Mouse (Mus musculus): ENCODE results near the gene Gm20403. TPM values are rescaled to one million over a fixed set of nuclear protein-coding genes. Genes with fewer than 3 reads are reported as not detected.

Gm20403 gene
- total and polyA plus RNA-seq, 3 experiments, result not detected

- no peaks in the 10 kb centered on the region for H3K9me3 ChIP-seq (replicated peaks; ENCODE audit: insufficient read depth, low read length)
- no peak for TF ChIP-seq TAL1 (IDR thresholded peaks at IDR 0.05; ENCODE audit: low read length)
- TF ChIP-seq TCF12 (IDR thresholded peaks at IDR 0.05; ENCODE audit: low read depth, low read length), result no peak
- no peak for TF ChIP-seq NRF1 (IDR thresholded peaks at IDR 0.05; ENCODE audit: insufficient read depth, low read depth, low read length, poor library complexity, severe bottlenecking)
- no peak for TF ChIP-seq NELFE (IDR thresholded peaks at IDR 0.05; ENCODE audit: low read depth, low read length)
- TF ChIP-seq E2F4 (IDR thresholded peaks at IDR 0.05; ENCODE audit: borderline replicate concordance, low read depth, low read length), result no peak
- no peak for TF ChIP-seq SIN3A (IDR thresholded peaks at IDR 0.05; ENCODE audit: low read length)
- TF ChIP-seq POLR2A (IDR thresholded peaks at IDR 0.05; ENCODE audit: control insufficient read depth in 1 of 2, insufficient read depth in 1 of 2, low read depth in 1 of 2, low read length in 2 of 2, poor library complexity in 1 of 2), result no peak
- no peak for TF ChIP-seq USF1 (IDR thresholded peaks at IDR 0.05; ENCODE audit: low read depth, low read length)
- TF ChIP-seq ZMIZ1 (IDR thresholded peaks at IDR 0.05; ENCODE audit: low read depth, low read length), result no peak
- no peak for TF ChIP-seq EP300 (IDR thresholded peaks at IDR 0.05; ENCODE audit: low read depth in 1 of 2, low read length in 2 of 2)
- no peak for TF ChIP-seq ZNF384 (IDR thresholded peaks at IDR 0.05; ENCODE audit: low read depth, low read length)
- TF ChIP-seq ZC3H11A (IDR thresholded peaks at IDR 0.05; ENCODE audit: low read depth, low read length), result no peak
- TF ChIP-seq ZKSCAN1 (IDR thresholded peaks at IDR 0.05; ENCODE audit: low read depth, low read length), result no peak
- no peak for TF ChIP-seq JUND (IDR thresholded peaks at IDR 0.05; ENCODE audit: low read depth, low read length)
- TF ChIP-seq MXI1 (IDR thresholded peaks at IDR 0.05; ENCODE audit: low read depth, low read length), result no peak
- TF ChIP-seq RCOR1 (IDR thresholded peaks at IDR 0.05; ENCODE audit: low read depth, low read length), result no peak
- no peak for TF ChIP-seq ETS1 (IDR thresholded peaks at IDR 0.05; ENCODE audit: low read depth, low read length)
- H3K27me3 ChIP-seq (ENCODE audit: control insufficient read depth in 1 of 2, insufficient read depth in 2 of 2, low read length in 2 of 2), result no peaks in the 10 kb centered on the region
- peaks cover 0 to 6% of the 10 kb centered on the region in 2 experiments; a peak in 1 of 4 replicates for H3K4me1 ChIP-seq (ENCODE audit: control insufficient read depth in 1 of 2, insufficient read depth in 2 of 2, low read length in 2 of 2)
- H3K36me3 ChIP-seq (ENCODE audit: control insufficient read depth in 1 of 2, insufficient read depth in 2 of 2, low read length in 2 of 2), result peaks cover 12 to 45% of the 10 kb centered on the region in 2 experiments
- no peak overlapping the region for H3K27ac ChIP-seq (ENCODE audit: control insufficient read depth, low read depth, low read length)
- no peak overlapping the region for H3K9ac ChIP-seq (ENCODE audit: control insufficient read depth, low read depth, low read length, poor library complexity, severe bottlenecking)
- H3K79me2 ChIP-seq (ENCODE audit: control insufficient read depth, insufficient read depth, low read length, poor library complexity), result peaks cover 60% of the 10 kb centered on the region
- no peak overlapping the region for H3K4me3 ChIP-seq (ENCODE audit: control insufficient read depth in 1 of 2, insufficient read depth in 1 of 2, low read depth in 2 of 2, low read length in 2 of 2)
- DNase-seq (ENCODE audit: low read depth, low spot score), result no peak
Measured at GRCm38 (mm10) chr12:54965532-54966160, 20.7 kb downstream of the Gm20403 start.

- no peak overlapping the region for H3K4me3 ChIP-seq (ENCODE audit: control insufficient read depth in 1 of 2, insufficient read depth in 1 of 2, low read depth in 2 of 2, low read length in 2 of 2)
- no peak for DNase-seq (ENCODE audit: low read depth, low spot score)
- H3K79me2 ChIP-seq (ENCODE audit: control insufficient read depth, insufficient read depth, low read length, poor library complexity), result peaks cover 62% of the 10 kb centered on the region
- H3K9me3 ChIP-seq (replicated peaks; ENCODE audit: insufficient read depth, low read length), result no peaks in the 10 kb centered on the region
- H3K27me3 ChIP-seq (ENCODE audit: control insufficient read depth in 1 of 2, insufficient read depth in 2 of 2, low read length in 2 of 2), result no peaks in the 10 kb centered on the region
- H3K9ac ChIP-seq (ENCODE audit: control insufficient read depth, low read depth, low read length, poor library complexity, severe bottlenecking), result no peak overlapping the region
- TF ChIP-seq BHLHE40 (IDR thresholded peaks at IDR 0.05; ENCODE audit: borderline replicate concordance, low read depth, low read length) (no peak), SIN3A (IDR thresholded peaks at IDR 0.05; ENCODE audit: low read length) (no peak), JUND (IDR thresholded peaks at IDR 0.05; ENCODE audit: low read depth, low read length) (no peak), UBTF (IDR thresholded peaks at IDR 0.05; ENCODE audit: borderline replicate concordance, insufficient read depth, low read depth, low read length) (no peak)
- H3K27ac ChIP-seq (ENCODE audit: control insufficient read depth, low read depth, low read length), result no peak overlapping the region
- peaks cover 0 to 3% of the 10 kb centered on the region in 2 experiments; a peak in 2 of 4 replicates for H3K4me1 ChIP-seq (ENCODE audit: control insufficient read depth in 1 of 2, insufficient read depth in 2 of 2, low read length in 2 of 2)
- peaks cover 20 to 42% of the 10 kb centered on the region in 2 experiments for H3K36me3 ChIP-seq (ENCODE audit: control insufficient read depth in 1 of 2, insufficient read depth in 2 of 2, low read length in 2 of 2)
Measured at GRCm38 (mm10) chr12:54959569-54959968, 26.8 kb downstream of the Gm20403 start.
